Mouse (Mus musculus) neural tube, embryonic 15.5 days (tissue): Measurements from ENCODE around the gene Rgr. TPM values are rescaled to one million over a fixed set of nuclear protein-coding genes. Genes with fewer than 3 reads are reported as not detected.

Experiments
- ATAC-seq: fragments of 200-750 bp; cut with Nextera tagmentation; 2 replicates; pipeline ENCODE4 v1.8.0; 2017; ENCODE audit warnings: mild to moderate bottlenecking, moderate TSS enrichment, moderate library complexity; ENCODE audit not compliant: low FRiP score
- H3K27ac ChIP-seq: fragments of 300-500 bp; sonication (generic); replicated peaks from 2 replicates; pipeline ENCODE4 v1.5.1; 2015; ENCODE audit warnings: mild to moderate bottlenecking, inconsistent platforms
- H3K27me3 ChIP-seq: fragments of 300-500 bp; sonication (generic); replicated peaks from 2 replicates; pipeline ENCODE4 v1.6.1; 2015; ENCODE audit warnings: inconsistent platforms
- H3K36me3 ChIP-seq: fragments of 300-500 bp; sonication (generic); 2 replicates; pipeline ENCODE4 v1.6.1; 2015; ENCODE audit warnings: inconsistent platforms
- H3K4me1 ChIP-seq: fragments of 300-500 bp; sonication (generic); 2 replicates; pipeline ENCODE4 v1.6.1; 2015; ENCODE audit warnings: inconsistent platforms
- H3K4me2 ChIP-seq: fragments of 300-500 bp; sonication (generic); 2 replicates; pipeline ENCODE4 v1.6.1; 2015; ENCODE audit warnings: inconsistent platforms, mild to moderate bottlenecking, moderate library complexity
- H3K4me3 ChIP-seq: fragments of 300-500 bp; sonication (generic); replicated peaks from 2 replicates; pipeline ENCODE4 v1.5.1; 2015; ENCODE audit warnings: mild to moderate bottlenecking, inconsistent platforms
- H3K9ac ChIP-seq: fragments of 300-500 bp; sonication (generic); replicated peaks from 2 replicates; pipeline ENCODE4 v1.6.1; 2015; ENCODE audit warnings: mild to moderate bottlenecking, inconsistent platforms
- H3K9me3 ChIP-seq: fragments of 300-500 bp; sonication (generic); replicated peaks from 2 replicates; pipeline ENCODE4 v1.6.1; 2016; ENCODE audit warnings: inconsistent platforms
- WGBS: fragments of 180-500 bp; shearing (Covaris S2); methylation state at CpG from one replicate; pipeline ENCODE4 v1.1.7; 2015; ENCODE audit warnings: mixed read lengths; 5-methylcytosine and 5-hydroxymethylcytosine counted together
- polyA plus RNA-seq: library from polyadenylated mRNA; unstranded; fragments of >200 nt; fragmentation: Nextera tagmentation; extraction: Ambion mirVana; gene quantifications from 2 replicates; pipeline ENCODE4 v1.2.1, GENCODE M21; 2015

The Rgr gene
- polyA plus RNA-seq, 1 experiment from 2014 or later = not detected

- H3K4me1 ChIP-seq = no peaks in the 10 kb centered on the region
- ATAC-seq = no peak
- H3K9ac ChIP-seq = no peak overlapping the region
- no peaks in the 10 kb centered on the region for H3K9me3 ChIP-seq
- no peaks in the 10 kb centered on the region for H3K36me3 ChIP-seq
- no peak overlapping the region for H3K27ac ChIP-seq
- no peak overlapping the region for H3K4me2 ChIP-seq
- no peaks in the 10 kb centered on the region for H3K27me3 ChIP-seq
- no peak overlapping the region for H3K4me3 ChIP-seq
Measured at GRCm38 (mm10) chr14:36989784-36990183, 59.0 kb downstream of the Rgr start.

GRCm38 (mm10) chr14:36985693-36986092 is 63.1 kb downstream of the Rgr start:
- WGBS = 92% methylated on average over 3 of the region's 3 CpGs
- no peak overlapping the region for H3K9ac ChIP-seq
- H3K36me3 ChIP-seq = no peaks in the 10 kb centered on the region
- no peaks in the 10 kb centered on the region for H3K27me3 ChIP-seq
- H3K4me3 ChIP-seq = no peak overlapping the region
- no peaks in the 10 kb centered on the region for H3K9me3 ChIP-seq
- ATAC-seq = no peak
- H3K27ac ChIP-seq = no peak overlapping the region
- no peaks in the 10 kb centered on the region for H3K4me1 ChIP-seq
- H3K4me2 ChIP-seq = no peak overlapping the region

Other genes with a start within 250 kb of the Rgr start
- 89.7 and 97.4 TPM in 2 replicates for gene Ccser2, start 80.2 kb downstream of the Rgr start, polyA plus RNA-seq
- not detected in 2 replicates for gene Lrit1, start 5.9 kb upstream of the Rgr start, polyA plus RNA-seq
- gene Lrit2, start 19.0 kb upstream of the Rgr start, polyA plus RNA-seq = not detected in 2 replicates
- gene Cdhr1, start 49.4 kb upstream of the Rgr start, polyA plus RNA-seq = 2.8 and 3.1 TPM in 2 replicates
- gene 2610528A11Rik, start 65.1 kb upstream of the Rgr start, polyA plus RNA-seq = 0.91 and 11.1 TPM in 2 replicates
- 225 and 241 TPM in 2 replicates for gene Ghitm, start 86.3 kb upstream of the Rgr start, polyA plus RNA-seq